Mouse (Mus musculus): ENCODE results near the gene Mvb12b.

- no peak for TF ChIP-seq POLR2A (IDR thresholded peaks at IDR 0.05; ENCODE audit: borderline replicate concordance, extremely low read depth, low read depth, low read length)
- TF ChIP-seq CTCF (IDR thresholded peaks at IDR 0.05; ENCODE audit: insufficient read depth, low read length) = no peak
Measured at GRCm38 (mm10) chr2:33923482-33923881, 35.7 kb upstream of the Mvb12b start.
